Mouse (Mus musculus) midbrain, embryonic 14.5 days (tissue): ENCODE data around the gene 2210408I21Rik. TPM values are rescaled to one million over a fixed set of nuclear protein-coding genes. Genes with fewer than 3 reads are reported as not detected.
A peak's percentile ranks its signal among the peaks of the same experiment; 100 is the strongest.

ENCODE experiments used
- ATAC-seq: fragments of 200-750 bp; cut with Nextera tagmentation; 2 replicates; pipeline ENCODE4 v1.8.0; 2017; ENCODE audit warnings: moderate number of reproducible peaks, moderate library complexity; ENCODE audit not compliant: low FRiP score, low TSS enrichment
- DNase-seq: peaks from one replicate; pipeline ENCODE4 v3.0.0-alpha.2; 2015
- H3K27ac ChIP-seq: fragments of 300-500 bp; sonication (generic); replicated peaks from 2 replicates; pipeline ENCODE4 v1.5.1; 2014; ENCODE audit warnings: mild to moderate bottlenecking, low read depth, low read length, moderate library complexity
- H3K27me3 ChIP-seq: fragments of 300-500 bp; sonication (generic); 2 replicates; pipeline ENCODE4 v1.6.1; 2014; ENCODE audit warnings: low read length, control low read depth, mixed read lengths; ENCODE audit not compliant: control insufficient read depth, insufficient read depth
- H3K36me3 ChIP-seq: fragments of 300-500 bp; sonication (generic); 2 replicates; pipeline ENCODE4 v1.6.1; 2014; ENCODE audit warnings: low read length, control low read depth; ENCODE audit not compliant: control insufficient read depth, insufficient read depth
- H3K4me1 ChIP-seq: fragments of 300-500 bp; sonication (generic); 2 replicates; pipeline ENCODE4 v1.6.1; 2014; ENCODE audit warnings: mild to moderate bottlenecking, antibody characterized with exemption, low read length, control low read depth; ENCODE audit not compliant: control insufficient read depth, insufficient read depth
- H3K4me2 ChIP-seq: fragments of 300-500 bp; sonication (generic); 2 replicates; pipeline ENCODE4 v1.6.1; 2014; ENCODE audit warnings: mild to moderate bottlenecking, low read length, moderate library complexity
- H3K4me3 ChIP-seq: fragments of 300-500 bp; sonication (generic); replicated peaks from 2 replicates; pipeline ENCODE4 v1.5.1; 2014; ENCODE audit warnings: low read depth, low read length
- H3K9ac ChIP-seq: fragments of 300-500 bp; sonication (generic); replicated peaks from 2 replicates; pipeline ENCODE4 v1.6.1; 2014; ENCODE audit warnings: mild to moderate bottlenecking, low read length, moderate library complexity
- H3K9me3 ChIP-seq: fragments of 300-500 bp; sonication (generic); 2 replicates; pipeline ENCODE4 v1.6.1; 2016; ENCODE audit warnings: low read length, control low read depth, mixed read lengths; ENCODE audit not compliant: control insufficient read depth
- WGBS: fragments of 180-500 bp; shearing (Covaris S2); extraction: QIAGEN DNeasy Blood & Tissue Kit; methylation state at CpG from one replicate; pipeline ENCODE4 v1.1.7; 2014; 5-methylcytosine and 5-hydroxymethylcytosine counted together
- polyA plus RNA-seq: library from polyadenylated mRNA; unstranded; fragments of >200 nt; fragmentation: Nextera tagmentation; extraction: Ambion mirVana; gene quantifications from 2 replicates; pipeline ENCODE4 v1.2.1, GENCODE M21; 2014

Gene 2210408I21Rik
- polyA plus RNA-seq, 1 experiment from 2014 or later = 12.2 TPM

- Histone ChIP-seq H3K36me3 (no peaks in the 10 kb centered on the region), H3K4me3 (no peak overlapping the region), H3K9ac (no peak overlapping the region), H3K27me3 (no peaks in the 10 kb centered on the region), H3K9me3 (no peaks in the 10 kb centered on the region), H3K27ac (no peak overlapping the region), H3K4me1 (no peaks in the 10 kb centered on the region), H3K4me2 (no peak overlapping the region)
- no peak for DNase-seq
- WGBS = 88% methylated on average over 2 of the region's 2 CpGs
- no peak for ATAC-seq
Measured at GRCm38 (mm10) chr13:77342097-77342496, 206.8 kb downstream of the 2210408I21Rik start.

GRCm38 (mm10) chr13:77385448-77385970, 250.2 kb downstream of the 2210408I21Rik start:
- 75% methylated on average over 3 of the region's 3 CpGs for WGBS
- H3K4me3 ChIP-seq = no peak overlapping the region
- ATAC-seq (no peak), DNase-seq (peak; percentile 23)
- H3K9ac ChIP-seq = no peak overlapping the region
- H3K36me3 ChIP-seq = no peaks in the 10 kb centered on the region
- H3K27me3 ChIP-seq = no peaks in the 10 kb centered on the region
- no peak overlapping the region for H3K4me2 ChIP-seq
- no peak overlapping the region for H3K27ac ChIP-seq
- no peaks in the 10 kb centered on the region for H3K4me1 ChIP-seq
- no peaks in the 10 kb centered on the region for H3K9me3 ChIP-seq

GRCm38 (mm10) chr13:77386001-77386400, 250.7 kb downstream of the 2210408I21Rik start:
- Histone ChIP-seq H3K4me3 (no peak overlapping the region), H3K9ac (no peak overlapping the region), H3K27ac (no peak overlapping the region), H3K36me3 (no peaks in the 10 kb centered on the region), H3K4me2 (no peak overlapping the region), H3K4me1 (no peaks in the 10 kb centered on the region), H3K27me3 (no peaks in the 10 kb centered on the region), H3K9me3 (no peaks in the 10 kb centered on the region)
- DNase-seq (no peak), ATAC-seq (no peak)
- 81% methylated on average over 4 of the region's 4 CpGs for WGBS

- H3K4me3 ChIP-seq = no peak overlapping the region
- H3K9ac ChIP-seq = no peak overlapping the region
- no peak overlapping the region for H3K27ac ChIP-seq
- H3K27me3 ChIP-seq = no peaks in the 10 kb centered on the region
- no peaks in the 10 kb centered on the region for H3K9me3 ChIP-seq
- H3K4me2 ChIP-seq = no peak overlapping the region
- H3K4me1 ChIP-seq = no peaks in the 10 kb centered on the region
- ATAC-seq = no peak
- no peaks in the 10 kb centered on the region for H3K36me3 ChIP-seq
- no peak for DNase-seq
- 44% methylated on average over 4 of the region's 4 CpGs for WGBS
Measured at GRCm38 (mm10) chr13:77388148-77388547, 252.8 kb downstream of the 2210408I21Rik start.

- Histone ChIP-seq H3K4me3 (no peak overlapping the region), H3K9ac (no peak overlapping the region), H3K9me3 (no peaks in the 10 kb centered on the region), H3K27ac (no peak overlapping the region), H3K27me3 (no peaks in the 10 kb centered on the region), H3K36me3 (no peaks in the 10 kb centered on the region), H3K4me2 (no peak overlapping the region), H3K4me1 (no peaks in the 10 kb centered on the region)
- ATAC-seq (no peak), DNase-seq (no peak)
Measured at GRCm38 (mm10) chr13:77389209-77389608, 253.9 kb downstream of the 2210408I21Rik start.

- WGBS = 42% methylated on average over 2 of the region's 2 CpGs
- H3K27ac ChIP-seq = peak overlapping the region; percentile 52; the same call in 1 of the 2 replicates
Measured at GRCm38 (mm10) chr13:77396374-77396773, 261.0 kb downstream of the 2210408I21Rik start.

GRCm38 (mm10) chr13:77396981-77397380, 261.6 kb downstream of the 2210408I21Rik start:
- Histone ChIP-seq H3K36me3 (no peaks in the 10 kb centered on the region), H3K27ac (peak overlapping the region; percentile 75), H3K4me1 (peaks cover 14% of the 10 kb centered on the region; the same call in 1 of the 2 replicates), H3K9ac (0 out of 2 replicates have a peak overlapping the region, but pooled peaks have one; percentile 23), H3K9me3 (no peaks in the 10 kb centered on the region), H3K4me2 (peak overlapping the region; percentile 41), H3K4me3 (no peak overlapping the region), H3K27me3 (no peaks in the 10 kb centered on the region)
- peak; percentile 83 for DNase-seq
- WGBS = 22% methylated on average over 5 of the region's 5 CpGs
- ATAC-seq = peak; percentile 77

More at GRCm38 (mm10) chr13:77396374-77396773, 261.0 kb downstream of the 2210408I21Rik start:
- Histone ChIP-seq H3K9ac (no peak overlapping the region), H3K4me2 (no peak overlapping the region), H3K4me1 (peaks cover 14% of the 10 kb centered on the region; the same call in 1 of the 2 replicates), H3K27me3 (no peaks in the 10 kb centered on the region), H3K36me3 (no peaks in the 10 kb centered on the region), H3K9me3 (no peaks in the 10 kb centered on the region), H3K4me3 (no peak overlapping the region)
- peak; percentile 61 for ATAC-seq
- peak; percentile 56 for DNase-seq

GRCm38 (mm10) chr13:77397646-77398045, 262.3 kb downstream of the 2210408I21Rik start:
- DNase-seq (no peak), ATAC-seq (no peak)
- Histone ChIP-seq H3K27me3 (no peaks in the 10 kb centered on the region), H3K9me3 (no peaks in the 10 kb centered on the region), H3K9ac (0 out of 2 replicates have a peak overlapping the region, but pooled peaks have one; percentile 6), H3K4me2 (no peak overlapping the region), H3K36me3 (no peaks in the 10 kb centered on the region), H3K4me1 (peaks cover 14% of the 10 kb centered on the region; the same call in 1 of the 2 replicates), H3K4me3 (no peak overlapping the region), H3K27ac (peak overlapping the region; percentile 75)
- WGBS = 67% methylated on average over 7 of the region's 7 CpGs

GRCm38 (mm10) chr13:77398477-77398876, 263.1 kb downstream of the 2210408I21Rik start:
- Histone ChIP-seq H3K4me2 (no peak overlapping the region), H3K36me3 (no peaks in the 10 kb centered on the region), H3K27me3 (no peaks in the 10 kb centered on the region), H3K4me3 (no peak overlapping the region), H3K9me3 (no peaks in the 10 kb centered on the region), H3K9ac (no peak overlapping the region), H3K27ac (peak overlapping the region; percentile 75; the same call in 1 of the 2 replicates), H3K4me1 (peaks cover 14% of the 10 kb centered on the region; the same call in 1 of the 2 replicates)
- WGBS = 70% methylated on average over 3 of the region's 3 CpGs
- ATAC-seq (no peak), DNase-seq (peak; percentile 64)
